Mouse (Mus musculus): ENCODE data around the gene Npas3. TPM values are rescaled to one million over a fixed set of nuclear protein-coding genes. Genes with fewer than 3 reads are reported as not detected.
"Not testable (repeated sequence)": the region's sequence is repeated elsewhere in the genome, so short reads cannot be mapped to it uniquely, and the experiment has no call there.

The Npas3 gene
- polyA plus RNA-seq, 1 experiment from 2014 or later = 1.3 TPM

DNA sequence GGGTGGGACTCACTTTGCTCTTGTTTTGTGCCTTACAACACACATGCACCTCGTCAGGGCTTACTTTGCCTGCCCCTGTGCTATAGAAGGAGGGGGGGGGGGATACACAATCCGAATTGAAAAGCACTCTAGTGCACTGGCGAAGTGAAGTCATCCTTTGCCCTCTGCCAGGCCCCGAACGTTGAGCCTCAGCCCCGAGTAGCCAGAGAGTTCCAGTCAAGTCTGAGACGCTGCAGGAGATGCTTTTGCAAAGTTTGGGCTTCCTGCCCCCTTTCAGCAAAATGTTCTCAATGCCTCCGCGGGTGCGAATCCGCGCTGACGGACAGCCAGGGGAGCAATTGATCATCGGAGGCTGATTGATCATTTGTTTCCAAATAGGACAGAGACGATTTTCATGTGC is 319 bp downstream of the Npas3 start:
- H3K4me3 ChIP-seq (ENCODE audit: low read depth, low read length) = peak overlapping the region; percentile 58
- no peak for ATAC-seq (replicated peaks; ENCODE audit: insufficient number of reproducible peaks, low FRiP score, low TSS enrichment)
- H3K9ac ChIP-seq (ENCODE audit: low read depth, low read length) = peak overlapping the region; percentile 54; the same call in 1 of the 2 replicates
- no peaks in the 10 kb centered on the region for H3K36me3 ChIP-seq (ENCODE audit: control insufficient read depth, insufficient read depth, low read length)
- peak overlapping the region; percentile 95 for H3K4me2 ChIP-seq
- H3K4me1 ChIP-seq (ENCODE audit: control insufficient read depth, insufficient read depth, low read length) = peaks cover 5% of the 10 kb centered on the region
- peaks cover 60% of the 10 kb centered on the region for H3K27me3 ChIP-seq (ENCODE audit: control insufficient read depth, insufficient read depth, low read length)
- H3K9me3 ChIP-seq (replicated peaks; ENCODE audit: control insufficient read depth, low read length) = no peaks in the 10 kb centered on the region
- WGBS (ENCODE audit: insufficient replicate concordance) = under 1% methylated on average over 15 of the region's 15 CpGs
- H3K27ac ChIP-seq (ENCODE audit: low read depth, low read length) = no peak overlapping the region

DNA sequence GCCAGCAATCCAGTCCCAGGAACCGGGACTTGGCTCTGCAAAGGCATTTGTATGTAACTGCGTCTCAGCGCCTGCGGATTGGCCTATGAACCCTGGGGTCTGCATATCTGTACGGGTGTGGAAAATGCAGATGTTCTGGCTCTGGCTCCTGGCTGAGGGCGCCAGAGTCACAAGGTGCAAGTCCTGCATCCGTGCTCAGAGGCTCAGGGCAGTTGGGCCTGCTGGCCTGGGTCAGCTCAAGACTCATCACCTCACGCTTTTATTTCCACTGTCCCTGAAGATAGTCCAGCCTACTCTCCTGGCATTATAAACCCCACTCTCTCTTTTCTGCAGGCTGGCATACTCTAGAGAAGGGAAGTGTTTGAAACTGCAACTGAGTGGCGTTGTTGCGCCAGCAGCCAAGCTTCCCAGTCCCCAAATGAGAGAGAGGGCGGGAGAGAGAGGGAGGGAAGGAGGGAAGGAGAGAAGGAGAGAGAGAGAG is 3.3 kb downstream of the Npas3 start:
- under 1% methylated on average over 11 of the region's 11 CpGs for WGBS (ENCODE audit: insufficient replicate concordance)
- no peak; the same call in 1 of the 2 replicates for ATAC-seq (replicated peaks; ENCODE audit: insufficient number of reproducible peaks, low FRiP score, low TSS enrichment)
- no peaks in the 10 kb centered on the region for H3K9me3 ChIP-seq (replicated peaks; ENCODE audit: control insufficient read depth, low read length)
- H3K36me3 ChIP-seq (ENCODE audit: control insufficient read depth, insufficient read depth, low read length) = no peaks in the 10 kb centered on the region
- peaks cover 59% of the 10 kb centered on the region for H3K27me3 ChIP-seq (ENCODE audit: control insufficient read depth, insufficient read depth, low read length)
- H3K4me1 ChIP-seq (ENCODE audit: control insufficient read depth, insufficient read depth, low read length) = peaks cover 5% of the 10 kb centered on the region
- H3K27ac ChIP-seq (ENCODE audit: low read depth, low read length) = no peak overlapping the region
- H3K9ac ChIP-seq (ENCODE audit: low read depth, low read length) = no peak overlapping the region
- peak overlapping the region; percentile 82 for H3K4me3 ChIP-seq (ENCODE audit: low read depth, low read length)
- H3K4me2 ChIP-seq = peak overlapping the region; percentile 92

DNA sequence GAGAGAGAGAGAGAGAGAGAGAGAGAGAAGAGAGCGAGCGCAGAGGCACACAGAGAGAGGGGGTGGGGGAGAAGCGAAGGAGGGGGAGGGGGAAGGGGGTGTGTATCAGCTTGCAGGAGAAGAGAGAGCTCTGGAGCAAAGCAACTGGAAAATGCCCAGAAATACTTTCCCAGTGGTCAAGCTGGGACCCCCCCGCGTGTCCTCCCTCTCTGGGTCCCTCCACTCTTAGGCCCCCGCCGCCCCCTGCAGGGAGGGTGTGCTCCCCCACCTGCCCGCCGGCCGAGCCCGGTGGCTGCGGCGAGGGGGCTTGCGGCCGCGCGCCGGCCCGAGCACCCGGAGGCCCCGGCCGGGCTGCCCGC is 3.7 kb downstream of the Npas3 start:
- peak overlapping the region; percentile 92 for H3K4me2 ChIP-seq
- H3K4me3 ChIP-seq (ENCODE audit: low read depth, low read length) = peak overlapping the region; percentile 82
- peak; percentile 12; the same call in 1 of the 2 replicates for ATAC-seq (replicated peaks; ENCODE audit: insufficient number of reproducible peaks, low FRiP score, low TSS enrichment)
- peak overlapping the region; percentile 87; the same call in 1 of the 2 replicates for H3K9ac ChIP-seq (ENCODE audit: low read depth, low read length)
- H3K9me3 ChIP-seq (replicated peaks; ENCODE audit: control insufficient read depth, low read length) = no peaks in the 10 kb centered on the region
- H3K36me3 ChIP-seq (ENCODE audit: control insufficient read depth, insufficient read depth, low read length) = no peaks in the 10 kb centered on the region
- H3K27ac ChIP-seq (ENCODE audit: low read depth, low read length) = peak overlapping the region; percentile 82; the same call in 1 of the 2 replicates
- peaks cover 1% of the 10 kb centered on the region for H3K4me1 ChIP-seq (ENCODE audit: control insufficient read depth, insufficient read depth, low read length)
- H3K27me3 ChIP-seq (ENCODE audit: control insufficient read depth, insufficient read depth, low read length) = peaks cover 55% of the 10 kb centered on the region
- 5% methylated on average over 11 of the region's 23 CpGs for WGBS (ENCODE audit: insufficient replicate concordance)

DNA sequence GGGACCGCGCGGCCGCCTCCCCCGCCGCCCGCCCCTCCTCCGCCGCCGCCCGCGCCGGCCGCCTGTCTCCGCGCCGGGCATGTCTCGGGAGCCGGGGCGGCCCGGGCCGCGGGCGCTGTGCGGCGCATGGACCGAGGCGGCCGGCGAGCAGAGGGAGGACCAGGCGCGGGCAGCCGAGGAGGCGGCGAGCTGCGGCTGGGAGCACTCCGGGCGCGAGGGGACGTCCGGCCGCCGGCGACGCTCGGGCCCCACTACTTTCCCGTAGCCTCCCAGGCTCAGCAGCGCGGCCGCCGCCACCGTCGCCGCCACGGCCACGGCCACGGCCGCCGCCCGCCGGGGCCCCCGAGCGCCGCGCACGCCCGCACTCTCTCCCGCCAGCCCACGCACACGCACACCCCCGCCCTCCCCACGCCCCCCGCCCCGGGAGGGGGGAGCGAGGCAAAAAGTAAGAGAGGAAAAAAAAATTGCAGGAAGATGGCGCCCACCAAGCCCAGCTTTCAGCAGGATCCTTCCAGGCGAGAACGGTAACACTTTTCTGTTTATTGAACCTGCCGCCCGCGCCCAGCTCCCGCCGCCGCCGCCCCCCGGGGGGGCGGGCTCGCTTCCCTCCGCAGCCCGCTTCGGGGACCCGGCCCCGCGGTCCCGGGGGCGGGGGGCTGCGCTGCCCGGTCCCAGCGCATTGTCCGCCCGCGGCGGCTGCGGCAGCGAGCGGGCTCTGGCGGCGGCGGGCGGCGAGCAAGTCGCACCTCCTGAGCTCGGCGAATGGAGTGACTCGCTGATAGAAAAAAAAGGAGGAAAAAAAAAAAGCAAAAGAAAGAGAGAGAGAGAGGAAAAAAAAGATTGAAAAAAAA is 4.3 kb downstream of the Npas3 start:
- H3K4me1 ChIP-seq (ENCODE audit: control insufficient read depth, insufficient read depth, low read length) = no peaks in the 10 kb centered on the region; the same call in 1 of the 2 replicates
- ATAC-seq (replicated peaks; ENCODE audit: insufficient number of reproducible peaks, low FRiP score, low TSS enrichment) = peak; percentile 56
- H3K36me3 ChIP-seq (ENCODE audit: control insufficient read depth, insufficient read depth, low read length) = no peaks in the 10 kb centered on the region
- H3K4me2 ChIP-seq = peak overlapping the region; percentile 92
- peak overlapping the region; percentile 87 for H3K9ac ChIP-seq (ENCODE audit: low read depth, low read length)
- peak overlapping the region; percentile 82 for H3K4me3 ChIP-seq (ENCODE audit: low read depth, low read length)
- H3K27me3 ChIP-seq (ENCODE audit: control insufficient read depth, insufficient read depth, low read length) = peaks cover 51% of the 10 kb centered on the region
- 1% methylated on average over 74 of the region's 115 CpGs for WGBS (ENCODE audit: insufficient replicate concordance)
- H3K27ac ChIP-seq (ENCODE audit: low read depth, low read length) = peak overlapping the region; percentile 82
- no peaks in the 10 kb centered on the region for H3K9me3 ChIP-seq (replicated peaks; ENCODE audit: control insufficient read depth, low read length)

DNA sequence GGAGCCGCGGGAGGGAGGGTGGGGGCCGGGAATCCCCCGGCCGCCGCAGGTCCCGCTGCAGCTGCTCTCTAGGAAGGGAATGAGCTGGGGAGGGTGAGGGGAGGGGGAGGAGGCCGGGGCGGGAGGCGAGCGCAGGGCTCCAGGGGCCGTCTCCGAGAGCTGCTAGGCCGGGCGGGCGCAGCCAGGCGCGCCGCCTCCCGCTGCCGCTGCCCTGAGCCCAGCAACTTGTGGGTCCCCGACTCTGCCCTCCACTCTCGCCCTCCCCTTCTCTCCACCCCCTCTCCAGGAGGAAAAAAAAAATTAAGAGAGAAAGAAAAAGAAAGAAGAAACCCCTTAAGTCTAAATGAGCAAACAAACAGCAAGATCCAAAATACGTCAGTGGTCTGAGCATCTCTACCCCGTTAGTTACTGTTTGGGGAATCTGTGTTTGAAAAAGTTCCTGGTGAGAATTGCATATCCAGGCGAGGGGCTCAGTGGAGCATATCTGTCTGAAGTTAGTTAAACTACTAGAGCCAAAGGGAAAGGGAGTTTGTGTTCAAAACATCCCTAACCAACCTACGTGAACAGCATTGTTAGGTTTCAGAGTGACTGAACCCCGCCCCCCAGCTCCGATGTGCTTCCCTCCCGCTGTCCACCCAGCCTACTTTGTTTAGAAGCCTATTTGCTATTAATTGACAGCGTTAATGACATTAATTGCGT is 5.1 kb downstream of the Npas3 start:
- no peaks in the 10 kb centered on the region for H3K9me3 ChIP-seq (replicated peaks; ENCODE audit: control insufficient read depth, low read length)
- ATAC-seq (replicated peaks; ENCODE audit: insufficient number of reproducible peaks, low FRiP score, low TSS enrichment) = peak; percentile 58; the same call in 1 of the 2 replicates
- WGBS (ENCODE audit: insufficient replicate concordance) = under 1% methylated on average over 25 of the region's 32 CpGs
- peak overlapping the region; percentile 43; the same call in 1 of the 2 replicates for H3K9ac ChIP-seq (ENCODE audit: low read depth, low read length)
- no peaks in the 10 kb centered on the region for H3K36me3 ChIP-seq (ENCODE audit: control insufficient read depth, insufficient read depth, low read length)
- H3K27me3 ChIP-seq (ENCODE audit: control insufficient read depth, insufficient read depth, low read length) = peaks cover 42% of the 10 kb centered on the region
- 0 out of 2 replicates have a peak overlapping the region, but pooled peaks have one; percentile 29 for H3K27ac ChIP-seq (ENCODE audit: low read depth, low read length)
- H3K4me1 ChIP-seq (ENCODE audit: control insufficient read depth, insufficient read depth, low read length) = no peaks in the 10 kb centered on the region; the same call in 1 of the 2 replicates
- H3K4me3 ChIP-seq (ENCODE audit: low read depth, low read length) = peak overlapping the region; percentile 82
- H3K4me2 ChIP-seq = peak overlapping the region; percentile 92

DNA sequence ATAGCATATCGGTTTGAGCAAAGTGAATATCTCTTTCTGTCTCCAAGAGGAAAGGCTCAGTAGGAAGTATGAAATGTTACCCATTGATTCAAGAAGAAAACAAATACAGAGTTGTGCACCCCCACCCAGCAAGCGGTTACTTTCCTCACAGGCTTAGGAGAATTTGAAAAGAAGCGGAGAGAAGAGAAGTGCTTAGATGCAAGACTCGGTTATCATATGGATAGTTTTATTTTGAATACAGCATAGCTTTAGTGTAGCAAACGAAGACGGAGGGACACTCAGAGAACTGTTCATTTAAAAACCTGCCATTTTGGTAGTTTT is 5.6 kb downstream of the Npas3 start:
- H3K4me1 ChIP-seq (ENCODE audit: control insufficient read depth, insufficient read depth, low read length) = no peaks in the 10 kb centered on the region; the same call in 1 of the 2 replicates
- H3K4me2 ChIP-seq = peak overlapping the region; percentile 92
- H3K36me3 ChIP-seq (ENCODE audit: control insufficient read depth, insufficient read depth, low read length) = no peaks in the 10 kb centered on the region
- H3K9ac ChIP-seq (ENCODE audit: low read depth, low read length) = 0 out of 2 replicates have a peak overlapping the region, but pooled peaks have one; percentile 43
- peak overlapping the region; percentile 82 for H3K4me3 ChIP-seq (ENCODE audit: low read depth, low read length)
- H3K27me3 ChIP-seq (ENCODE audit: control insufficient read depth, insufficient read depth, low read length) = peaks cover 37% of the 10 kb centered on the region
- no peaks in the 10 kb centered on the region for H3K9me3 ChIP-seq (replicated peaks; ENCODE audit: control insufficient read depth, low read length)
- H3K27ac ChIP-seq (ENCODE audit: low read depth, low read length) = no peak overlapping the region
- ATAC-seq (replicated peaks; ENCODE audit: insufficient number of reproducible peaks, low FRiP score, low TSS enrichment) = no peak
- 3% methylated on average over 6 of the region's 6 CpGs for WGBS (ENCODE audit: insufficient replicate concordance)

DNA sequence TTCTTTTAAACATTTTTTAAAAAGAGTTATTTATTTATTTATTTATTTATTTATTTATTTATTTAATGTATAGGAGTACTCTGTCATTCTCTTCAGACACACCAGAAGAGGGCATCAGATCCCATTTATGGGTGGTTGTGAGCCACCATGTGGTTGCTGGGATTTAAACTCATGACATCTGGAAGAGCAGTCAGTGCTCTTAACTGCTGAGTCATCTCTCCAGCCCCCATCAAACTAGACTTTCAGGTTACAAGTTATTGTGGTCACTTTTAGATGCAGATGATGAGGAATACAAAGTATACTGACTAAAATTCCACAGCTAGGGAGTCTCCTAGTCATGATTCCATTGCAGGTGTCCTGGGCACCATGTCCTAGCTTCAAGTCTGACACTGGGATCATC is 26.0 kb downstream of the Npas3 start:
- H3K27me3 ChIP-seq (ENCODE audit: control insufficient read depth, insufficient read depth, low read length); H3K4me2 ChIP-seq; H3K9me3 ChIP-seq (replicated peaks; ENCODE audit: control insufficient read depth, low read length); H3K27ac ChIP-seq (ENCODE audit: low read depth, low read length); H3K4me3 ChIP-seq (ENCODE audit: low read depth, low read length); H3K36me3 ChIP-seq (ENCODE audit: control insufficient read depth, insufficient read depth, low read length); ATAC-seq (replicated peaks; ENCODE audit: insufficient number of reproducible peaks, low FRiP score, low TSS enrichment); H3K4me1 ChIP-seq (ENCODE audit: control insufficient read depth, insufficient read depth, low read length); H3K9ac ChIP-seq (ENCODE audit: low read depth, low read length): not testable (repeated sequence)

DNA sequence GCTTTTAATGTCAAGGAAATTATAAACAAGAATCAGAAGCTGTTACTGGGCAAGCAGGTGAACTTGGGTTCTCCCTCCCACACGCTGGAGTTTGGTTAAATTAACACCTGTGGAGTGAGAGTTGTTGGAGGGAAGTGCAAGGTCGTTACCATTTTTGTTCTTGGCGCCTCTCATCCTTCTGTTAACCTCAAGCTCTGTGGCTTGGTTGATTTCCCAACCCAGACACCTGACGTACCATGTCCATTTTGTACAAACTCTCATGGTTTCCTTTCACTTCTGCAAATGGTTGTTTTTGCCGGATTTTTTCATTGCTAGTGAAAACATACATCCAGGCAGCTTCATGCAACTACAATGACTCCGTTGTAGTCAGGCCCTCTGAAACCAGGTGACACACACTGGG is 28.9 kb downstream of the Npas3 start:
- WGBS (ENCODE audit: insufficient replicate concordance) = 68% methylated on average over 6 of the region's 6 CpGs
- no peaks in the 10 kb centered on the region for H3K36me3 ChIP-seq (ENCODE audit: control insufficient read depth, insufficient read depth, low read length)
- H3K4me3 ChIP-seq (ENCODE audit: low read depth, low read length) = no peak overlapping the region
- H3K27me3 ChIP-seq (ENCODE audit: control insufficient read depth, insufficient read depth, low read length) = no peaks in the 10 kb centered on the region
- H3K27ac ChIP-seq (ENCODE audit: low read depth, low read length) = no peak overlapping the region
- no peak overlapping the region for H3K9ac ChIP-seq (ENCODE audit: low read depth, low read length)
- no peaks in the 10 kb centered on the region for H3K9me3 ChIP-seq (replicated peaks; ENCODE audit: control insufficient read depth, low read length)
- H3K4me1 ChIP-seq (ENCODE audit: control insufficient read depth, insufficient read depth, low read length) = no peaks in the 10 kb centered on the region
- ATAC-seq (replicated peaks; ENCODE audit: insufficient number of reproducible peaks, low FRiP score, low TSS enrichment) = no peak
- H3K4me2 ChIP-seq = no peak overlapping the region
